Mouse (Mus musculus) adrenal gland, adult 18-20 months (tissue): ENCODE data around the gene Sfxn5. TPM values are rescaled to one million over a fixed set of nuclear protein-coding genes. Genes with fewer than 3 reads are reported as not detected.

Experiments used
- DNase-seq, 2 experiments: peaks; one replicate each; pipeline ENCODE4 v3.0.0; 2021 to 2022; ENCODE audit warnings: low spot score in 2 of 2
- microRNA-seq, 2 experiments: library from miRNA; unstranded; fragments of <30 nt; microRNA quantifications; one replicate each; pipeline ENCODE4 v1.2.0; 2021; ENCODE audit warnings: borderline number of aligned reads in 2 of 2
- total RNA-seq, 2 experiments: library from RNA; stranded (reverse); gene quantifications; 1 replicate in 1 of 2; 2 replicates in 1 of 2; pipeline ENCODE4 v1.2.3; 2021

Gene Sfxn5
- total RNA-seq, 2 experiments from 2014 or later = 20.0 to 35.9 TPM

GRCm38 (mm10) chr6:85193381-85194318 is 139.6 kb downstream of the Sfxn5 start:
- no peak for DNase-seq

DNA sequence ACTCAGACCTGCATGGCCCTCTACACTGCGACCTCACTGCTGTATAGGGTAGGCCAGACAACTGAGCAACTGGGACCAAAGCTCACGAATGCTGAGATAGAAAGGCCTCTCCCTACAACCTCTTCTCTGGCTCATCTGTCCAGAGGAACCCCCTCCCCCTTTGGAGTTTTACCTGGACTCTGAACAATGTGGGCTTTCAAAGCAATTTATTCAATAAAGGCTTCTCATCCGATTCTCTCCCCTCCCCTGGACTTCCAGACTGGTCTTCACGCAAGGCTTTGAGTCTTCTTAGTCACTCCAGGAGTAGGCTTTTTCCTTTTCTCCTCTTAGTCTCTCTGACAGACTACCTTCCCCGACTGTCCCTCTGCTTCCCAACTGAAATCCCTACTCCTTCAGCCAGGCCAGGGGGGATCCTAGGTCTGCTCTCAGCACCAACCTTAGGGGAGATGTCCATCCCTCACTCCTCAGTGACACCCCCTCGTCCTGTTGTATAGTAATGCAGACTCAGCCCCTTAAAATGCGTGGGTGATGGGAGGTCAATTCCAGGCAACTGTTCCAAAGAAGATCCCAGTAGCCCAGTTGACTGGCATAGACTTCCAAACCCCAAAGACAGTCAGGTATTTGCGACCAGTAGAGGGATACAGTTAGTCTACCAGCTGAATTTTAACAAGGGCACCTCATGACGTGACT is 141.3 kb downstream of the Sfxn5 start:
- DNase-seq = no peak

DNA sequence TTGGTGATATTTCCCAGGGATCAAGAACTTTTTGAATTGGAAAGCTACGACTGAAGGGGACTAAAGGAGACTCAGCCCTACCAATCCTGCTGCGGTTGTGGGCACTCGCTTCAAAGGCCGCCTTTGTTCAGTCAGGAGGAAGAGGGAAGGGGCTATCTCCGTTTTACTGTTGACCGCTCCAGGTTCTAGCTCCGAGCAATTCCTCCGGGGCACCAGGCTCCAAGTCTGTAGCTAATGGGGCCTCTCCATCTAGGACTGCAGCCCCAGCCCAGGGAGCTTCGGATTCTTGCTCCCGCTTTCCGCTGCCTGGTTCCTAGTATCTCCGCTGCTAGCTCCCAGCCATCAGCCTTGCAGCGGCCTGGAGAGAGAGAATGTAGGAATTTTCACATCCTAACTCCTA is 142.6 kb downstream of the Sfxn5 start:
- no peak for DNase-seq

DNA sequence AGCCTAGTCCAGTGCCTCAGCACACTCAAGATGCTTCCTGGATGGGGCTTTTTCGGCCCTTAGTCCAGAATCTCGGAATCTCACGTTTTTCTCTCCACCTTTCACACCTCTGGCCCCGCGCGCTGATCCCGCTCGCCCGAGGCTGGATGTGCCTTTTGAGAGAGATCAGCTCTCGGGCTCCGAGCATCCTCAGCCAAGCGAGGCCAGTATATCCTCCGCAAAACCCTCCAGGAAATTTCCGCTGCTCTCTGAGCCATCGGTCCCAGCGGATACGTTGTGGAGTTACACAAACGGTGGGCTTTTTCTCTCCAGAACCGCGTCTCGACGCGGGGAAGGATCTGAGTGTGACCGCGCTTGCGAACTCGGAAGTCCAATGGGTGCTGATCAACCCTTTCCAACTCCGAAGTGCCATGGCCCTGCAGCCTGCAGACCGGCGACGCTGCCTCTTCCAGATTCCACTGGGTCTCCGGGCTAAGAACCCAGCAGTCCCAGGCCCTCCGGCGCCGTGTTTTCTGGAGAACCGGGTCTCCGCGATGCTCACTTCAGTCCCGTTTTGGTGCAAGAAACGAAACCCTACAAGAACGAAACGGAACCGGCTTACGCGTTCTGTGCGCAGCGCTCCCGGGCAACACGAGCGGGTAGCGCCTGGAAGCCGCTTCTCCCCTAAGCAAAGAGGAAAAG is 143.2 kb downstream of the Sfxn5 start:
- DNase-seq = peak in 1 of 2 experiments; percentile 13

- no peak for DNase-seq
These were observed 143.9 kb downstream of the Sfxn5 start for GRCm38 (mm10) chr6:85189361-85189760.

DNA sequence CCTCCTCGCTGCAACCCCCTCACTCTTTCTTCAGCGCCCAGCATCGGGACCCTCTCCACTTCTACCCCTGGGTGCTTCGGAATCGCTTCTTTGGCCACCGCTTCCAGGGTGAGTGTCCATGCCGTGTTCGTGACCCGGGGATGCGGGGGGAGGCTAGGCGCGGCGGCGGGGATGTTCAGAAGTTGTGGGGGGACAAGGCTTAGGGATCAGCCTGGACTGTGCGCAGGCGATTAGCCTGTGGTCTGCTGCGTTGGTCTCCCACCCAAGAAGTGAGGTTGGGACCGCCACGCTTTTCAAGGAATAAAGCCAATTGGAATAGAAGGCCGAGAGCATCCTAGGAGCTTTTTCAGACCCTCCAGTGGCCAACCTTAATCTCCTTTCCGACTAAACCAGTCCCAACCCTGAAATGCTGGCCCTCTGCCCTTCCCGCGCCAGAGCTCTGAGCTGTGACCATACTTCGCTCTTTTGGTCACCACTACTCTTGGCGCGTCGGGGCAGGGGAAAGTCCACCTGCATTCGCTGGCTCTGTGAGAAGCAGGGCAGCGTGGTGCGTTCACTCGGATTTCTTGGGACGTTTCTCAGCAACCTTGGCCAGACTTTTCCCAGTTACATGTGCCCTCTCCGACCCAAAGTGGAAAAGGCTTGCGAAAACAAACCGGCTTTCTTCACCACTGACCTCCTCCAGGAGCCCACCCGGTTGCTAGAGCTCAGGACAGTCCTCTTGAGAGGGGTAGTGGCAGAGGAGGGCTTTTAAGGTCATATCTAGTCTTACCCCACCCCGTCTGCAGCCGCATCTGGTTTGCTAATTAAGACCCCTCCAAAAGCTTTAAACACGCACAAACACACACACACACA is 144.7 kb downstream of the Sfxn5 start:
- no peak for DNase-seq

DNA sequence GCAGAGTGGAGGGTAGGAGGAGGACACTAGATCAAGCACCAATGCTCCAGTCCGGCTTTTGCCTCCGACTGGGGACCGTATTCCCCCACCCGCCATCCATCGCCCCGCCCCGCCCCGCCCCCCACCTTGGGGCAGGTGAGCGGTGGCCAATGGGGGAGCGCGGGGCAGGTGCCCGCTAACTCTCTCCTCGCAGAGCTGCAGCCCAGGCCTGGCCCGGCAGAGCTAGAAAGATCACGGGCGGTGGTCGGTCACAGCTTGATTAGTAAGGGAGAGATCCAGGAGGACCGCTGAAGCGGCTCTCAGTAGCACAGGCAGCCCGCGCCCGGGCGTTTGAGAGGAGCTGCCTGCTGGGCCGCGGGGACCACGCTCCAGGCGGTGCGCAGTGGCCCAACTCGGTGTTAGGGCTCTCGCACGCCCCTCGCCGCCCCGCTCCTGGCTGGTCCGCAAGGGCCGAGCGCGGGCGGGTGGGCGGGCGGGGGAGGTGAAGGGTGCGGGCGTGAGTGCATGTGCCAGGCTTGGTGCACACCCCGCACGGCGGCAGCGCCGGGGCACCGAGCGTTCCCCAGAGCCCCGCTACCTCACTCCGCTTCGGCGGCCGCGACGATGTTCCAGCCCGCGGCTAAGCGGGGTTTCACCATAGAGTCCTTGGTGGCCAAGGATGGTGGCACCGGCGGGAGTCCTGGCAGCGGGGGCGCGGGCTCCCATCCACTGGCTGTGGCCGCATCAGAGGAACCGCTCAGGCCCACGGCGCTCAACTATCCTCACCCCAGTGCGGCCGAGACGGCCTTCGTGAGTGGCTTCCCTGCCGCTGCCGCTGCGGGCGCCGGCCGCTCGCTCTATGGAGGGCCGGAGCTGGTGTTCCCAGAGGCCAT is 145.6 kb downstream of the Sfxn5 start, which contains the start of gene Emx1:
Gene Emx1, plus strand, starts transcription at position 99 of the 872 bp plus-strand sequence.
- DNase-seq = peak in 1 of 2 experiments; percentile 18

- no peak for DNase-seq
These were observed 146.5 kb downstream of the Sfxn5 start for GRCm38 (mm10) chr6:85186744-85187059.

GRCm38 (mm10) chr6:85186033-85186743 is 147.0 kb downstream of the Sfxn5 start:
- no peak for DNase-seq

- no peak for DNase-seq
These were observed 149.3 kb downstream of the Sfxn5 start for GRCm38 (mm10) chr6:85183951-85184350.

DNA sequence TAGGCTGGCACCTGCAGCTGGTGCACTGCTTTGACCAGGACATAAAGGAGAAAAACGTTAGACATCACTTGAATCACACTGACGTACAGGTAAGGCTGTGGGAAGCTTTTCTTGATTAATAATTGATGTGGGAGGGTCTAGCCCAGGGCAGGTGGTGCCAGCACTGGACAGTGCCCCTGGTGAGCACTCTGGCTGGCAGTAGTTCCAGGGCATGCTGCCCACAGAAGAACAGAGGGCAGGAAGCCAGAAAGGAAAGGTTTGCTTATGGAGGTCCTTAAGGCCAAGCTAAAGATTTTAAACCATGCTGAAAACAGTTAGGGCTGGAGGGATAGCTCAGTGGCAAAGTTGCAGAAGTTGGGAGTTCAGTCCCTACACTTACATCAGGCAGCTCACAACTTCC is 153.2 kb downstream of the Sfxn5 start:
- DNase-seq = no peak

DNA sequence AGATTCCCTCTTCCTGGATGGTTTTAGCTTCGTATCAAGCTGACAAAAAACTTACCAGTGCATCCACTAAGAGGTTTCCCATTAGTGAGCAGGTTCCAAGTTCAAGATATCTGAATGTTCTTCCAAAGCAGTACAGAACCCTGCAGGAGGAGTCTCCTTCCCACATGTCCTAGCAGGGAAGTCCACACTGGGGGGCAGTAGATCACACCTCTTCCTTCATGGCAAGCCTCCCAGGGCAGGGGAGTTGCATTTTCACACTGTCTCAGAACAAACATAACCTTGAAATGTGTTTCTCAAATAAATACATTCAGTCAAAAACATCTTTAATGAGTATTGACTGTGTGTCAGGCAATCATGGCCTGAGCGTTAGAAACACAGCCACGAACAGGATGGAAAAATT is 153.7 kb downstream of the Sfxn5 start:
- no peak for DNase-seq

DNA sequence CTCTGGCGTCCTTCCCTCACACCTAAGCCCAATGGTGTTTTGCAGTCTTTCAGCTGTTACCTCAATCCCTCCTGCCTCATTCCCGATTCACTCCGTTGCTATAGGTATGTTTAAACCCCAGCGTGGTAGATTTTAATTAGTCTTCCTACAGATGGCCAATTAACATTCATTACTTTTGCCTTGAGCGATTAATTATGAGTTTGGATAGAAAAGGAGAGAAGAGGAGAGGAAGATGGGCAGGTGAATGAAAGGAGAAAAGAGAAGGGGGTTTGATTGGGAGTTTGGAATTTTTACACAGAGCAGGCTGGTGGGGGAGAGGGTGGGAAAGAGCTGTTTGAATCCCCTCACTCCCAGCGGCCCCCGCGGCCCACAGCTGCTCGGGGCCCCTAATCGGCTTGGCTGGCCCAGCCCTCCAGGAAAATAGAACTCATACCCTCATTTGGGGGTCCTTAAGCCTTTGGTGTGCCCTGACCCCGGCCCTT is 167.7 kb downstream of the Sfxn5 start:
- DNase-seq = no peak

Small RNA genes lying within 50 kb of the gene (microRNA-seq; reads per million reads assigned to microRNA genes)
- gene Mir705 = 0 reads per million in 2 experiments

Other genes with a start within 250 kb of the Sfxn5 start
- gene Spr, start 195.7 kb downstream of the Sfxn5 start, total RNA-seq = 10 to 100 TPM; 67.1 to 77.5 TPM
- gene Emx1, start 146.0 kb downstream of the Sfxn5 start, total RNA-seq = not detected
- 10 to 100 TPM; 26.1 to 29.2 TPM for gene Rab11fip5, start 41.2 kb upstream of the Sfxn5 start, total RNA-seq
- not detected for gene Noto, start 90.5 kb upstream of the Sfxn5 start, total RNA-seq
- 10 to 100 TPM; 39.8 to 43.2 TPM for gene Smyd5, start 98.6 kb upstream of the Sfxn5 start, total RNA-seq
- gene Cct7, start 118.1 kb upstream of the Sfxn5 start, total RNA-seq = 100 to 1,000 TPM; 282 to 319 TPM
- 10 to 100 TPM; 12.5 to 16.8 TPM for gene Pradc1, start 118.5 kb upstream of the Sfxn5 start, total RNA-seq
- under 1 TPM; 0.56 to 0.58 TPM for gene Fbxo41, start 169.6 kb upstream of the Sfxn5 start, total RNA-seq
- gene Egr4, start 180.2 kb upstream of the Sfxn5 start, total RNA-seq = not detected